Mouse (Mus musculus) cerebellum, adult 18-20 months (tissue): ENCODE data around the gene Cdh15.
A peak's percentile ranks its signal among the peaks of the same experiment; 100 is the strongest.

Source experiments
- DNase-seq, 2 experiments: peaks; one replicate each; pipeline ENCODE4 v3.0.0; 2021

Gene Cdh15

DNA sequence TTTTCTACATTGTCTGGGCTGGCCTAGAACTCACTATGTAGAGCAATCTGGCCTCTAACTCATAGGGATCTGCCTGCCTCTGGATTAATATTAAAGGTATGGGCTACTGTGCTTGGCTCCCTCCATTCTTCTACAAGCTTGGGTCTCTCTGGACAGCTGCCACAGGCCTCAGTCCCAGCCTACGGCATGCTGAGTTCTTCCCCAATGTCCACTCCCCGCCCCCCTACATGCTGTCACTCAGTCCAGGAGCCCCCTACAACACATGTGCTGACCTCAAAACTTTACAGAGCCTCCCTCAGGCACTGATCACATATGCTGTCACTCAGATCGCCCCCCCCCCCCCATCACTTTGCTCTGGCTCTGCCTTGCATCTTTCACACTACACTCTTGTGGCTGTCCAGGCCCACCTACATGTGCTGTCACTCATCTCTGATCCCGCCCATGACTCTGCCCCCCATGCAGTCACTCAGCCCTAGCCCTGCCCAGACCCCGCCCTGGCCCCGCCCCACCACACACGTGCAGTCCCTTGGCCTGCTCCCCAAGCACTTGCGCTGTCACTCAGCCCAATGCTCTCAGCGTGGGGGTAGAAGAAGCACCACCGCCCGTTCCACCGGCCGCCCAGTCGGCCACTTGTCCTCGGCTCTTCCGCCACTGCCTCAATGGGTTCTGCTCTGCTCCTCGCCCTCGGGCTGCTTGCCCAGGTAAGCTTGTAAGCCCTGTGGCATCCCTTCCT lies at the start of gene Cdh15:
Gene Cdh15, plus strand, starts transcription at position 138 of the 733 bp plus-strand sequence.
- DNase-seq: peak; percentile 87 to 93

DNA sequence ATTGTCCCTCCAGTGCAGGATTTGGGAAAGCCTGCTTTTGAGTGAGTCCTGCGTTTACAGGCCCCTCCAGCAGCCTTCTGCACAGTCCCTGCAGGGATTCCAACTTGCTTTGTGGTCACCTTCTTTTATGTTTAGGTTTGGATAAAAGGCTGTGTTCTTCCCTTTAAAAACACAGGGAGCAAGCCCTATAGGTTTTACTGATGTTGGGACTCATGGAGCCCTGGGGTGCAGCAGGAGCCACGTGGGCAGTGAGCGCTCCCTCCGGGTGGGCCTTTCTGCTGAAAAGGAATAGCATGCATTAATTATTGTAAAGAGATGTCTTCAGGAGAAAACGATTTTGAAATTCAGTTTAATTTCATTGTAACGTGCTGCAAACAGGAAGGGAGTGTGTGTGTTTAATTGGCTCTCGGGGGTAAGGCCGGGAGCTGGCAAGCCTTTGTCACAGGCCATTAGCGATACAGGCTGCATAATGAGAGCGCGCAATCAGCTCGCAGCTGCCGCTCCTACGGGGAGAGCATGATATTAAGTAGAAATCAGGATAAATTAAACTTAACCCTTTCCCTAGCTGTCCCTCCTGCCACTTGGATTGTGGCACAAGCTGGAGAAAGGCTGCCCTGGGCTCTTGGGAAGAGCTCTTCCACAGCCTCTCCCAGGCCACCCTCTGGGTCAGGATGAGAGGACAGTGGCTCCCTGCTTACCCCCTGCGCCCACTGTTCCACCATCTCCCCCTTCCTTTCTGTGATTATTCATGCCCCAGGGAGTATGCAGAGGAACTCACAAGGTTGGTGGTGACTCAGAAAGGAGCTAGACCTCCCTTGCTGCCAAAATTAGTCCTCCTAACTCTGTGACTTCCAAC lies 43.6 kb upstream of the Cdh15 start:
- no peak for DNase-seq

DNA sequence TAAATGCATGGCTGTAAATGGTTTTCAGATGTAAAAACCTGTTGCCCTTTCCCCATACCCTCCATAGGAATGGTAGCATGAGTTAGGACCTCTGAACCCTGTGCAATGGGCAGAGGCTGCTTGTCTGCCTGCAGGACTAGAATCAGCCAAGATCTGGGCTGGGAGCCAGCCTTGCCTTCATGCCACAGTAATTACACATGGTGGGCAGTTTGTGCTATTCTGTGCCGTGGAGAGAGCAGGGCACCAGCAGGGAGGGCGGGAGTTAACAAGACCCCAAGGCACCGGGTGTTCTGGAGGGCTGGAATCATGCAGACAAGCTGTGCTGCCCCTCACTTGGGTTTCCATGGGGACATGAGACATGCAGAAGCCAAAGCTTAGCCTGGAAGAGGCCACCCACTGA lies 42.4 kb upstream of the Cdh15 start:
- DNase-seq: peak; percentile 70 to 72

DNA sequence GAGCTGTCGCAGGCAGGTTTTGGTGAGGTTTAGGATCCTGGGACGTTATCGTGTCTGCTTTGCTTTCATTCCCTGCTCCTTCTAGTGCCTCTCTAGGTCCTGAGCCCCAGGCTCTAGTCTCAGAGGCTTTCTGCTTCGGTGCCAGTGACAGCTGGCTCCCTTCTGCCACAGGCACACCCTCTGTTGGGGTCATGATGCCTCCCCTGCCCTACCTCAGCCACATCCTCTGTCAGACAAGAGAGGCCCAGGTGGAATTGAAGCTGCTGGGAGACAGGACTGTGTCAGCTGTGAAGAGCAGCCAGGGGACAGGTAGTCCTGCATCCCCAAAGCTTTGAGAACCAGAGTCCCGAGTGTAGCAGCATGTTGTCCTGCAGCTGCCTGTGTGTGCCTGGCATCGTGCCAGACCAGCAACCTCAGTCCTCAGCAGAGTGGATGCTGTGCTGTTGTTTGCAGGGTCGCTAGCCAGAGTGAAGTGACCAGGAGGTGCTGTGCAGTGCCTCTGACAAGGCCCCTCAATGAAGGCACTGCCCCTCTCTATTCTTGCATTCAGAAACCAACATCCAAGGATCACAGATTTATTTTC lies 40.7 kb upstream of the Cdh15 start:
- DNase-seq: no peak

DNA sequence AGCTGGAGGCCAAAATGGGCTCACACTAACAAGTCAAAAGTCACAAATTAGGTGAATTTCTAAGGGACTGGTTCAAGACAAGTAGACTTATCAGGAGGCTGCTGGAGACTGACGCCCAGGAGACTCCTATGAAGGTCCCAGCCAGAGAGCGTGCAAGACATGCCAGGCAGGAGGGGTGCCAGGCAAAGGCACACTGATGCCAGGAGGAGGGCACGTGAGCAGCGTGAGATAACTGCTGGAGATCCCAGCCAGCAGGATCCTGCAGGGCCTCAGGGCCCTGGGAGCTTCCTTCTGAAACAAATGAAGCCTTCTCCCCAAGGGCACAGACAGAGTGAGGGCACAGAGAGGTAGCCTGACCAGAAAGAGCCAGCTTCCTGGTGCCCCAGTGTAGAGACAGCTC lies 39.9 kb upstream of the Cdh15 start:
- DNase-seq: no peak

DNA sequence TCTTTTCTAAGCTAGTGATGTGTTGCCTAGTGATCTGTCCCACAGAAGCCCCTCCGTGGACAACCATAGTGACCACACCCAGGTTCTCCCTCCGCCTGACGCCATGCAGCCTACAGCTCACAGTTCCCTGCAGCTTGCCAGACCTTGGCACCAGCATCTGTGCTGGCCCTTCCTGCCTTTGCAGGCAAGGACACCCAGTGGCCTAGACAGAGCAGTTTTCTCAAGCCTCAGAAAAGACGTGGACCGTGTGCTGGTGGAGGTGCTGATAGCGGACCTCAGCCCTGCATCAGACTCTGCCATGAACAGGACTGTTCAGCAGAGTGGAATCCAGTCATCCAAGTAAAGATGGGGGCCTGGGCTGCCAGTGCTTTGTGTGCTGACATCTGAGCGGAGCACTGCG lies 37.4 kb upstream of the Cdh15 start:
- peak in 1 of 2 experiments; percentile 42 for DNase-seq

DNA sequence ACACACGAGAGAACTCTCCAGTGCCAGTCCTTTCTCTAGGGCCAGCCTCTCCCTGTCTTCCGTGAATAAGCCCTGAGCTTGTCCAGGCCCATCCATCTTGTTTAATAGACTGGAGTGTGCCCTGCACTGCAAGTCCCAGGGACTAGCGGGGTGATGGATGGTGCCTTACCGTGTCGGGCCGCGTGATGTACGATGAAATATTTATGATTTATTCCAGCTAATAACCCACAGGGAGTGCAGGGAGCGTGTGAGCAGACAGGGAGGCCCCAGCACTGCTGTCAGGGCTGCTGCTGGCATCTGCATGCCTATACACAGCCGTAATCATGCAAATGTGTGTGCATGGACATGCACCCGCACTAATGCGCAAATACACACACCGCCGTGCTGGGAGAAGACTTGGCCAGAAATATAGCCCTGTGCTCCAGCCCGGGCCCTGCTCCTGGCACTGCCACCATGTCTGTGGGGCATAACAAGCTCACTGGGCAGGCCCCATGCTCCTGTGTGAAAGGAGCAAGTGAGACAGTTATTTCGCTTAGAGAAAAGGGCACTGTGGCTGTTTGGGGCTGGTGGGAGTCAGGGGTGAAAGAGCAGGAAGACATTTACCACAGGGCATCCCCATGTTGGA lies 35.8 kb upstream of the Cdh15 start:
- DNase-seq: no peak

DNA sequence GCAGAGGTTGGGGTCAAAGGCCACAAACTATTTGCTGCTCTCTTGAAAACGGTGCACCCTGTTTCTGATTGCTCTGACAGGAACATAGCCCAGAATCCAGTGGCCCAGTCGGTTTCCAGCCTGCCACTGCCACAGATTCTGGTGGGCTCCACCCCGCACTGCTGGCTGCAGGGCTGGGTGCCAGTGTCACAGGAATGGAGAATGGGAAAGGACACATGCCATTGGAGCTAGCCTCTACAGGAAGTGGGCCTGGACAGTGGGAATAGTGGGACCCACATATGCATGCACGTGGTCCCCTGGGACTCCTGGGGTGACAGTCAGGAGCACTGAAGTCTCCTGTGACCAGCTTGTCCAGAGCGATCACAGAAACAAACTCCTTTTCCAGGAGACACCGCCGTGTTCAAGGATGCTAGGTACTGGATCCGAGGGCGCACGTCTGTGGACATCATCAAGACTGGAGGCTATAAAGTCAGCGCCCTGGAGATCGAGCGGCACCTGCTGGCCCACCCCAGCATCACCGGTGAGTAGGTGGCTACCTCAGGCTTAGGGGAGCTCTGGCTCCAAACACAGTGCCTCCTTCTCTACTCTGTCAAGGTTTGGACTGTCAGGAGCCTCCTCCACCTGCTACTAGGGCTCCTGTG lies 35.0 kb upstream of the Cdh15 start:
- no peak for DNase-seq

DNA sequence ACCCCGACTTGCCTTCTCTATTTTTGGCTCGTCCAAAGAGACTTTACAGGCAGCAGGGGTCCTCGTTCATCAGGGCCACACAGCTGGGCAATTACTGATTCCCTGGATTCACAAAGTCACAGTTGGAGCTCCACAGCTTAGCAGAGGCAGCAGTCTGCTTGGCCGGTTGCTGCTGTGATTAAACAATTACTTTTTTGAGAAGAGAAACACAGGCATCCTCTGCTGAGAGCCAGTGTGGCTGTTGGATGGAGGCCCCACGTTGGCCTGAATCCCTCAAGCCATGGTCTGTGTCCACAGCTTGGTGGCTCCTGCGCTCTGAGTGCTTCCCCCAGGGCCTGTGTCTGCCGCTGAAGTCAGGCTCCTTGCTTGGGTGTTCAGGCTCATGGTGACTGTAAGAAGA lies 33.2 kb upstream of the Cdh15 start:
- no peak for DNase-seq

DNA sequence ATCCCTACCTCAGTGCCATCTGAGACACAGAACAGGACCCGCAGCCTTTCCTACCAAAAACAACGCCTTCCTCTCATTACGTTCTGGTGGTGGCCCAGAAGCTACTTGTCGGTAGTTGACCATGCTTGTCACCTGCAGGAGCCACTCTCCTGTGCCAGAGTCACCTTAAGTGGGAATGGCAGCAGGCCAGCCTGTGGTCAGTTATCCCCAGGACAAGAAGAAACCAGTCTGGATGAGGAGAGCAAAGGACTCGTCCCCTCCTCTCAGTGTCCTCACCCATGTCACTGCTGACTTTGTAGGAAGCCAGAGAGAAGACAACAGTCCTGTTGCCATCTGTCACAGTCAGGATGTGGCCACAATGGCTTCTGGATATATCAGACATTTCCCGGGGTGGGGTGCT lies 30.8 kb upstream of the Cdh15 start:
- peak in 1 of 2 experiments; percentile 31 for DNase-seq

DNA sequence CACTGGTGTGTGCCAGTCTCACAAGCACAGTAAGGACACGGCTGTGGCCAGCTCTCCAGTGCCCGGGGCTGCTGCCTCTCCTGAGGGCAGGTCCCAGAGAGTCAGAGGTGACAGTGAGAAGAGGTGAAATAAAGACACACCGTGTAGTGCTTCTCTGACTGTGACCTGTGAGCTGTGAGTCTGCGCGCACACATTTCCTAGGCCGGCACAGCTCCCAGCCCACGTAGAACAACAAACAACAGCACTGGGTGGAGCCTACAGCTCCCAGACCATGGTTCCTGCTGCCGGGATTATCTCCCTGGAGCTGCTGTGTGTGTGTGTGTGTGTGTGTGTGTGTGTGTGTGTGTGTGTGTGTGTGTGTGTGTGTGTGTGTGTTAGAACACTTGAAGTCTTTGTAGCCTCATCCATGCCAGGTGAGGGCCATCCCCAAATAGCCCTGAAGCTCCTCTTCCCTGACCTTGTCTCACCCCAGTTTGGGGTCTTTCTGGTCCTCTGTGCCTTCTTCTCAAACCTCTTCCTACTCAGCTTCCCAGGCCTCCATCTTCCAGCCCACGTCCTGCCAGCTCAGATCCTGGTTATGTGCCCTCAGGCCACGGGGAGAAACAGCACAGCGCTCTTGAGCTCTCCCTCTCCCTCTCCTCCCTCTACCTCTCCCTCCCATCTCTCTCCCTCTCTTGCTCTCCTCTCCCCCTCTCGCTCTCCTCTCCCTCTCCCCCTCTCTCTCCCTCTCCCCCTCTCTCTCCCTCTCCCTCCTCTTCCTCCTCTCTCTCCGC lies 29.9 kb upstream of the Cdh15 start:
- DNase-seq: no peak

DNA sequence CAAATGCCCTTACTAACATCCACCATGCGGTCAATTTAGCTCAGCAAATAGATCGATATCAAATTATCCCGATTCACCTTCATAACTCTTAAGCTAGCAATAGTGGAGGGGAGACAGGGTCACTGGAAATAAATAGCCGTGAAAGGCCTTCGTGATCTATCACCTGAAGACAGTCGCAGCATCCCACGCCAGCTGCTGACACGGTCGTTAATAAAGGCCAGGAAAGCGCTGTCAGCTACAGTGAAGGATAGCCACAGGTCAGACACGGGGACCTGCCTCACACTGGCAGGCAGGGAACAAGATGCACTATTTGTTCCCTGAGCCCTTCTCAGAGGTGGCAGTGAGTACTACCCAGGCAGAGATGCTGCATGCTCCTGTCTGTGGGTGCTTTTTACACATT lies 28.0 kb upstream of the Cdh15 start:
- no peak for DNase-seq

DNA sequence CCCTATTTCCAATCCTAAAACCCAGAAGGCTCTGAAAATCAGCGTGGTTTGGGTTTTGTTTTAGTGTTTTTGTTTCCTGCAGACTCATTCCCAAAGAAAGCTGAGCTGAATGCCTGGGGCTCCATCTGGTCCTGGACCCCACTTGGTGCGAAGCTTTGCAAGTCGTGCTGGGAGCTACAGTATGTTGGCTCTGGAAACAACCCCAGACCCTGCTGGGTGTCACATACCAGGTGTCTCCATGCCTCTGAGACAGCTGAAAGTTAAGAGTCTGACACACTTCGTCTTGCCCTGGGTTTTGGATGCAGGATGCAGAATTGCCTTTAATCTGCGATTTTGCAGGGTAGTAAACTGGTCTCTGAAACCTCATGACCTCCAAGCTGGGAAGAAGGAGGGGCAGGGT lies 23.2 kb upstream of the Cdh15 start:
- DNase-seq: peak; percentile 74 to 77

DNA sequence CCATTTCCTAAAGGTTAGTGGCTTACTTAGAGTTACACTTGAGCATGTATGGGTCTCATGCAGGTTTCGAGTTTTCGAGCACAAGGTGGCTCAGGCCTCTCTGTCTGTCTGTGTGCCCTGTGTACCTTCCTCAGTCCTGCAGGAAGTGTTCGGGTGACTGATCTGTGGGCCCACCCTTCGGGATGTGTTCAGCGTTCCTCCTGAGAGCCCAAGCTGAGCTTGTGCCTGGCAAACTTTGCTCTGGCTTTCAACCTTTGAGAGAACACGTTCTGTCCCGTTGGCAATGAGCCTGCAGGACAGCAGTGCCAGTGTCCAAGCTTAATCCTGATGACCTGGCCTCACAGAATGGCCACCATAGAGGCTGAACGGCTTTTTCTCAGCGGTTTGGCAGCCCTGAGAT lies 22.8 kb upstream of the Cdh15 start:
- peak; percentile 53 to 58 for DNase-seq

DNA sequence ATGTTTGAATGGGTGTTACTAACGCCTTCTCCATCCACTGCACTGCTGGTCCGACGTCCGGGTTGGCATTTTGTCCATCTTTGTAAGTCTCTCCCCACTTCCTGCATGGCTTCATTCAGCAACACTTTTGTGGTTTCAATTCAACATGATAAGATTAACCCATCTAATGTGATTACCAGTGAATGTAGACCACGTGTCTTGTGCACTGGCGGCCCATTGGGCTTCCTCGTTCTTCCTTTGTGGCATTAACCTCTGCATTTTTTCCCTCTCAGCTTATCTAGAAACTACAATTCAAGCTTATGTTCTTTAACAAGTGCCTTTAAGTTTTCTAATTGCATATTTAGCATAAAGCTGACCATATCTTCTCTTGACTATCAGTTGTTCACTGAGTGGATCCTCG lies 22.4 kb upstream of the Cdh15 start:
- no peak for DNase-seq

DNA sequence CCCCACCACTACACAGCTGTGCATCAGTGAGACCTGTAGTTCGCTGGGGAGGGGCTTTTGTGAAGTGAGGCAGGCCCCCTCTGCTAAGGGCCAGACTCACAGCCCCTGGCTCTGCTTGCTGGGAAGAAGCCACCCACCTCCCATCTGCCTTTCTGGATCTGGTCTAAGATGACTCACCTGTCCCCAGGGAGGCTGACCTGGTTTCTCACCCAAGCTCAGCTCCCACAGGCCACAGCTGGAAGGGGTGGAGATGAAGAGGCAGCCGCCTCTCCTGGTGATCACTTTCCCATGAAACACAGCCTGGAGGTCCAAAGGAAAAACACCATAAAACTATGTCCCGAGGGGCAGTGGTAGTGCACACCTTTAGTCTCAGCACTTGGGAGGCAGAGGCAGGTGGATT lies 18.4 kb upstream of the Cdh15 start:
- DNase-seq: no peak

DNA sequence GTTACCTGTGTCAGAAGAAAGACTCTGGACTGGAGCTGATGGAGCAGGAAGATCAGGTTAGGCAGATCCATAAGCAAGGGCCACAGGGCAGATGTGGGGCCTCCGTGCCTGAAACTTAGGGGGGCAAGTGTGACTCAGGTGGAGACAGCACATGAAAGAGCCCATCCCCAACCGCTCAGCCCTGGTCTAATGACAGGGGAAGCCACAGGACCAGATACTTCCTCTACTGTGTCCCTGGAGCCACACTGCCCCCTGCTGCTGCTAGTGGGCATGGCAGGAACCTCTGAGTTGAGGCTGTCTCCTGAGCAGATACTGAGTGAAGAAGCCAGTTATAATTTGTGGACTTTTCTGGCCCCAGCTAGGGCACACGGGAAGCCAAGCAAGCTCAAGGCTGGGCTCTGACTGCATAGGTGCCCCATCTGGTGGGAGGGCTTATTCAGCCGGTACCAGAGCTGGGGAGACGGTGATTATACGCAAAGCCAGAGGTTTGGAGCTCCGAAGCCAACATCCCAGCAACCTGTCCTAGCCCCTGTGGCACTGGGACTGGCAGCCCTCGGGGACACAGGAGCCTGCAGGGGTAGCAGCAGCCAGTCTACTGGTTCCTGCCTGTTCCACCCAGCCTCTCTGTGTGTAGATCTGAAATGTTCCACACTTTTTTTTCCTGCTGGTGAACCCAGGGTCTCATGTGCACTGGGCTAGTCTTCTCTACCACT lies 17.3 kb upstream of the Cdh15 start:
- DNase-seq: peak; percentile 94 to 97

DNA sequence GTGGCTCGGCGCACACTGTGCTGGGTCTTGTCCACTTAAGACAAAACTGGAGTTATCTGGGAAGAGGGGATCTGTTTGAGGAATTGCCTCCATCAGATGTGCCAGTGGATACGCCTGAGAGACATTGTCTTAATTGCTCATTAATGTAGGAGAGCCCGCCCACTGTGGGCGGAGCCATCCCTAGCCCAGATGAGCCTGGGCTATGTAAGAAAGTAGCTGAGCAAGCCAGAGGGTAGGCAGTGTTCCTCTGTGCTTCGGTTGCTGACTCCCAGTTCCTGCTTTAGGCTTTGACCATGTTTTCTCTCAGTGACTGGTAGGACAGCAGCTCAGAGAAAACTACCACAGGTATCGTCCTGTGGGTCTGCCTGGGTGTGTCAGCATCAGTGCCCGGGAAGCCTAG lies 13.3 kb upstream of the Cdh15 start:
- DNase-seq: no peak

DNA sequence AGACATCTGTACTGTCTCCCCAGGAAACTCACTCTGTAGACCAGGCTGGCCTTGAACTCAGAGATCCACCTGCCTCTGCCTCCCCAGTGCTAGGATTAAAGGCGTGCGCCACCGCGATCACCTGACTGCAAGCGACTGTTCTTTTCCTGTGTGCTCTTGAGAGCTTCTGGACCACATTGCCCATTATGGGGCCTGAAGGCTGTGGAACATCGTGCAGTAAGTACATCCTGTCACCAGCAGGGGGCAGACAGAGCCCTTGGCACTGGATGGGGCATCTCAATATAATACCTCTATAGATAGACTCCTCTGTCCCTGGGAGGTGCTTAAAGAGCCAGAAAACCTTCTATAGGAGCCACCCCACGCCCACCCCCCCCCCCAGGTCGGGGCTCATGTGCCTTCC lies 12.8 kb upstream of the Cdh15 start:
- peak; percentile 87 to 93 for DNase-seq

DNA sequence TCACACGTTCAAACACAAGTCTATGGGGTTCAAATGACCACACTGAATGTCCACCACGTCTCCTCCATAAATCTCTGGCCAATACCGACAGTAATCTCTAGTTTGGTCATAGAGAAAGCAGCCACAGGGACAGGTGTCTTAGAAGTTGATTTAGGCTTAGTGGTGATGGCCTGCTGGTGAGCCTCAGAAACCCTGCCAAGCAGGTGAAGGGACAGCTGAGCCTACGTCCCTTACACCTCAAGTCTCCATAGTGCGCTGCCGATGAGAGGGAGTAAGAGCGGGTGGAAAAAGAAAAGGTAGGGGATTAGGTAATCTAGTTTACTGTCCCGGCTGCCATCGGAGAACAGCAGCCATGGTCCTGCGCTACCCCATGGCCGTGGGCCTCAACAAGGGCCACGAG lies 11.6 kb upstream of the Cdh15 start:
- no peak for DNase-seq

DNA sequence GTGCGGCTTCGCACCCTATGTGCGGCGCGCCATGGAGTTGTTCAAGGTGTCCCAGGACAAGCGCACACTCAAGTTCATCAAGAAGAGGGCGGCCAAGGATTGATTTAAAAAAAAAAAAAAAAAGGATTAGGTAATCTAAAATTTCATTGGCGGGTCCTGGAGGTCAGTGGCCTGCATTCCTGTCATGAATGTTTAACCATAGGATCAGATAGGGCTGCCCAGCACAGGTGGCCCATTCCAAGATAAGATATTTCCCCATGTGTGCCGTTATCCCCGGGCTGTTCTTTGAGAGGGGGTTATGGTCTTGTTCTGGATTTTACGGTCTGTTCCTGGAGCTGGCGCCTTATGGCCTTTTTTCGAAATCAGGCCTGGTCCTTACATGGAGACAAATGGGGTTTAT lies 11.1 kb upstream of the Cdh15 start:
- no peak for DNase-seq

DNA sequence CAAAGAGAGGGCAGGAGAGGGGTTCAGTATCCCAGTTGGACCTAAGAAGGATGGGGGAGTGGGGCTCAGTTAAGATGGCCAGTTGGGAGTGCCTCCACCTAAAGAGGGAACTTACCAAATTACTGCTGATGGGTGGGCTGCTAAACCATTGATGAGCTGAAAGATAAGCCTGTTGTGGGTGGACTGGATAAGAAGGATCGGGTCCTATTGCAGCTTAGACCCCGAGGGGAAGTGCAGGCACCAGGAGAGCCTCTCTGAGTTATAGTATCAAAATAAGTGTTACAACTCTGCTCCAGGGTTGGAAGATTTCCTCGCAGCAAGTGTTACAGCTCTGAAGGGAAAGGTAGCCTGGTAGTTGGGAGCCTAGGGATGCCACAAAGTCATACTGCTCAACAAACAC lies 3.6 kb upstream of the Cdh15 start:
- no peak for DNase-seq
